Mouse (Mus musculus) adrenal gland (tissue): ENCODE measurements around the gene 1700001O22Rik.

Source experiments
- intact Hi-C: fragments of 180-260 bp; cut with DNase I; formaldehyde crosslinking; loops from one replicate; pipeline ENCODE4 v1.15.1; 2025

The 1700001O22Rik gene

DNA sequence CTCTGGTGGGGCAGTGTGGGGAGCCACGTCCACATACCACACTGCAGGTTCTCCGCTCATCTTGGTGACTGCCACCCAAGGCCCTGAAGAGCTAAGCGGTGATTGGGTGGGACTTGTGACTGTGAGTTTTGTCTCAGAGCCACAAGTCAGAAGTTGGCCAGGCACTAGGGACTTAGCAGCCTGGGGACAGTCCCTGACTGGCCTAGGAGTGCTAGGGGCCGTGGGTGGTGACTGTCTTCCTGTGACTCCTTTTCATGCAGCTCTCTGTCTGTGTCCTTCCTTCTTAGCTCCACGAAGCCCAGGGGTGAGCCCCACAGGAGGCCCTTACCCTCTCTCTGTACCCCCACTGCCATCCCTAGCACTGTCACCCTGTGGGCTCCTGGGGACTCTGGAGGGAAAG is 16.4 kb upstream of the 1700001O22Rik start:
- intact Hi-C loops = no loop called here

- intact Hi-C loops = no loop called here
Observed at GRCm38 (mm10) chr2:30816383-30816782, 12.9 kb upstream of the 1700001O22Rik start.

GRCm38 (mm10) chr2:30810573-30810972 is 7.1 kb upstream of the 1700001O22Rik start:
- intact Hi-C loops = no loop called here

GRCm38 (mm10) chr2:30809503-30809902 is 6.0 kb upstream of the 1700001O22Rik start:
- intact Hi-C loops = no loop called here

DNA sequence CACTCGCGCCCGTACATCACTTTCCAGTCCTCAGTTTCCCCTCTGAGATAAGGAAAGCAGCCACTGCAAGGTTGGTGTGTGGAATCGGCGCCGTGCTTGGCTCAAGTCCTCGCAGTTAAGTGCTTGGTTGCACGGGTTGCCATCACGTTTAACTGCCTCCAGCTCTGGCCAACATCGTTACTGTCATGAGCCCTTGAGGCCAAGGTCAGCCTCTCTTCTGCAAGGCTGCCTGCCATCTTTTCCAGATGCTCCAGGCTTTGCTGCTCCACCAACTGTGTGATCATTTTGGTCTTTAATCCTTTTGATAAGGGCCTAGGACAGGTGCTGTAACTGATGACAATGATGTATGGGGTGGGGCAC is 4.8 kb upstream of the 1700001O22Rik start:
- intact Hi-C loops = no loop called here

- intact Hi-C loops = no loop called here
Observed at GRCm38 (mm10) chr2:30807648-30808295, 4.3 kb upstream of the 1700001O22Rik start, which contains the start of gene Ntmt1. Gene Ntmt1, plus strand, starts transcription at chr2:30807826.

DNA sequence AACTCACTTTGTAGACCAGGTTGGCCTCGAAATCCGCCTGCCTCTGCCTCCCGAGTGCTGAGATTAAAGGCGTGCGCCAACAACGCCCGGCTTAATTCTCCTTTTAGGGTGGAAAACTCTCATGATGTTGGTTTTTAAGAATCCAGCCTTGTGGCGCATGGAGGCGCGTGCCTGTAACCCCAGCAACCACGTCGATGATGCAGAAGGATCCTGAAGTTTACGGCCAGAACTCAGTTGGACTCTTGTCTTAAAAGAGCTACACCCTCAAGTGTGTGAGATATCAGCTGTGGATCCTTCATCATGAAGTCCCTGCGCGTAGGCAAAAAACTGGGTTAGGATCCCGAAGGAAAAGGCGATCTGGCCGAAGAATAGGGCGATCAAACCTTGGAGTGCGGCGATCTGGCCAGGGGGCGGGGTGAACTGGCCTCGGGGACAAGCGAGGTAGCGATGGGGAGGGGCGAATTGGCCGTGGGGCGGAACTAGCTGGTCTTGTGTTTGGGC is 3.7 kb upstream of the 1700001O22Rik start:
- intact Hi-C loops = no loop called here

- intact Hi-C loops = no loop called here
Observed at GRCm38 (mm10) chr2:30805983-30806382, 2.5 kb upstream of the 1700001O22Rik start.

DNA sequence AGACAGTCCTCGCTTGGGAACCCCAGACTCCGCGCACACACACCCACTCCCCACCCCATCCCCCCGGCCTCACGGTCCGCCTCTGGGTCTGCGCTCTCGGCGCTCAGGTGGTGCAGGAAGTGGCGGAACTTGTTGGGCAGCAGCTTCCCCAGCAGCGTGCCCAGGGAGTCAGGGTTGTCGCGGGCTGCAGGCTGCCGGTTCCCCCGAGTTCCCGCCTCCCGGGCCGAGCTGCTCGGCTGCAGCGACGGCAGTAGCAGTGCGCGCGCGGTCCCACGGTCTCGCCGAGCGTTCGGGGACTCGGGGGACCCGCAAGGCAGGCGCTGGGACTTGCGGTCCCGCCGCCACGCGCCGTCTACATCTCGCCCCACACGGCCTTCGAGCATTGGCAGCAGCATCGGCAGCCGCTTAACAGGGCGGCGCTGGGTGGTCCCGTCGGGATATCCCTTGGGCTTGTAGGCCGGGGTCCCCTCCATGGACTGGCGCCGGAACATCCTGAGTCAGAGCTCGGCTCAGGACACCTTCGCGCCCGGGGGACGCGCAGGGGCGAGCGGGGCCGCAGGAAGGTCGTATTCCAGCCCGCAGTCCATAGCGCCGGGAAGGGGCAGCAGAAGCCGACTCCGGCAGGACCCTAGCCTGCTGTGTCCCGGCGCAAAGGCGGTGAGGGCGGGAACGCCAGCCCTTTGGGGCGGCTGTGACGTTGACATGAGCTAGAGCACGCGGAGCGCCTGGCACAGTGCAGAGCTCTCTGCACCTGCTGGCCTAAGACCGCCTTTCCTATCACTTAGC is 2.2 kb downstream of the 1700001O22Rik start:
- intact Hi-C loops = loop anchor here (5.0 kb wide), 1 partner anchor 131 kb away; no protein-coding TSS in a partner anchor

- intact Hi-C loops = loop anchor here (5.0 kb wide), 1 partner anchor 132 kb away; no protein-coding TSS in a partner anchor
Observed at GRCm38 (mm10) chr2:30800671-30801066, 2.8 kb downstream of the 1700001O22Rik start.

DNA sequence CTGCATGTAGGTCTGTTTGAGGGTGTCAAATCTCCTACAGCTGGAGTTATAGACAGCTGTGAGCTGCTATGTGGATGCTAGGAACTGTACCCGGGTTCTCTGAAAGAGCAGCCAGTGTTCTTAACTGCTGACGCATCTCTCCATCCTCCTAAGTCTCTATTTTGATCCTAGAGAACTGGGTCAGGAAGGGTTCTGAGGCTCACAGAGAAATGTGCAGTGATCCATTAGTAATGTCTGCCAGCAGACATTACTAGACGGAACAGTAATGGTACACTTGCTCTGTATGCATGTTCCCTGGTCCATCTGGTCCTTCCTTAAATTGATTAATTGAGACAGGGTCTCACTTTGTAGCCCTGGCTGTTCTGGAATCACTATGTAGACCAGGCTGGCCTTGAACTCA is 4.0 kb downstream of the 1700001O22Rik start:
- intact Hi-C loops = no loop called here

DNA sequence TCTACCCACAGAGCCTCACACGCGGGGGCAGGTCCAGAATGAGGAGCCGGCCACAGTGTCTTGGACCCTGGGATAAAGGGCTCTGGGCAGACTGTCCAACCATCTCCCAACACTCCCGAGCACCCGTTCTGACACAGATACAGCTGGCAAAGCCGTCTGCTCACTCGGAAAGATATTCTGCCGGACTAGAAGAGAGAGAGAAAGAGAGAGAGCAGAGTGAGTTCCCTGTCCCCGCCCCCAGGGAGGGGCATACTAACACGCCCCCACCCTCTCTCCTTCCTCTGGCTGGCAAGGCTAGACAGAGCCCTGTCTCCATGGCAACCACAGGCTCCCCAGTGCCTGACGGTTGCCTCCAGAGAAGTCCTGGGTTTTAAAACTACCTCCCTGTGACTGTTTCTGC is 7.1 kb downstream of the 1700001O22Rik start:
- intact Hi-C loops = no loop called here

- intact Hi-C loops = loop anchor here (2.0 kb wide), 2 partner anchors 77 to 359 kb away; no protein-coding TSS in a partner anchor
Observed at GRCm38 (mm10) chr2:30795889-30796275, 7.6 kb downstream of the 1700001O22Rik start.

DNA sequence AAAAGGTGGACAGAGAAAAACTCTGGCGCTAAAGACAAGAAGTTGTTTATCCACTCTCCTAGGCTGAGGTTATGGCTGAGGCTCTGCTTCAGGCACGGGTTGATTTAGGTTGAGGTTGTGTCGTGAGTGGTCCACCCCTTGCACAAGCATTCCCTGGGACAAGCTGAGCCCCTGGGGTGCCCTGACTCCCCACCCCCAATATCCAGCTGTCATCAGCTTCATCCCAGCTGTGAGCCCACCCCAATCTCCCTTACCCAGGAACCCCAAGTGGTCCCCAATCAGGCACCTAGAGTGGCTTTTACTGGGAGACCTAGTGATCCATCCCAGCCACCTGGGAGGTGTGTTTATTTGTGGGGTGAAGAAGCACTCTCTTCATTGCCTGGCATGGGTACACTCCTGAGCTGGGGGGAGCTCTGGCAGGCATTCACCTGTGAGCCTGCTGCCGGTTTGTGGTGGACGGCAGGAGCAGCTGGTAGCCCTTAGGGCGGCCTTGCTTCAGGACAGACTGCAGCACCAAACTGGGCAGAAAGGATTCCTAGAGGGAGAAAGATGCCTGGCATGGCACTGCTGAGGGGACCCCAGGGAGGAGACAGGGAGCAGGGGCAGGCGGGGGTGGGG is 8.1 kb downstream of the 1700001O22Rik start:
- intact Hi-C loops = loop anchor here (2.0 kb wide), 2 partner anchors 77 to 359 kb away; no protein-coding TSS in a partner anchor

- intact Hi-C loops = loop anchor here (2.0 to 5.0 kb wide), 4 partner anchors 76 to 358 kb away; partner anchors contain the start of gene Cstad
Observed at GRCm38 (mm10) chr2:30794179-30795108, 9.0 kb downstream of the 1700001O22Rik start.

- intact Hi-C loops = loop anchor here (5.0 kb wide), 2 partner anchors 195 to 325 kb away; partner anchors contain the start of gene Cstad
Observed at GRCm38 (mm10) chr2:30792061-30792460, 11.4 kb downstream of the 1700001O22Rik start.

DNA sequence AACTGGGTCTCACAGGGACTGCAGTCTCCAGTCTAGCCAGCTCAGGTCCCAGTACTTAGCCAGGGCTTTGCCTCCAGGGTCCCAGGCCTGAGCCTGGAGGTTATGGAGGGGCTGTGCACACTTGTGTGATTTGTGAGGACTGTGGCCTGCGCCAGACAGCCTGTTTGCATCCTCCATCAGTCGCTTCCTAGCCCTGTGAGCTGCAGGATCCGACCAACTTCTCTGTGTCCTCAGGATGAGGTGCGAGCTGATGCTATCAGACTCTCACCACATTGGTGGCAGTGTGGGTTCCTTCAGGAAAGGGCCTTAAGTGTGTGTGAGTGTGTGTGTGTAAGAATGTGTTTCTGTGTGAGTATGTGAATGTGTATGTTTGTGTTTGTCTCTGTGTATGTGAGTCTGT is 16.0 kb downstream of the 1700001O22Rik start:
- intact Hi-C loops = no loop called here

DNA sequence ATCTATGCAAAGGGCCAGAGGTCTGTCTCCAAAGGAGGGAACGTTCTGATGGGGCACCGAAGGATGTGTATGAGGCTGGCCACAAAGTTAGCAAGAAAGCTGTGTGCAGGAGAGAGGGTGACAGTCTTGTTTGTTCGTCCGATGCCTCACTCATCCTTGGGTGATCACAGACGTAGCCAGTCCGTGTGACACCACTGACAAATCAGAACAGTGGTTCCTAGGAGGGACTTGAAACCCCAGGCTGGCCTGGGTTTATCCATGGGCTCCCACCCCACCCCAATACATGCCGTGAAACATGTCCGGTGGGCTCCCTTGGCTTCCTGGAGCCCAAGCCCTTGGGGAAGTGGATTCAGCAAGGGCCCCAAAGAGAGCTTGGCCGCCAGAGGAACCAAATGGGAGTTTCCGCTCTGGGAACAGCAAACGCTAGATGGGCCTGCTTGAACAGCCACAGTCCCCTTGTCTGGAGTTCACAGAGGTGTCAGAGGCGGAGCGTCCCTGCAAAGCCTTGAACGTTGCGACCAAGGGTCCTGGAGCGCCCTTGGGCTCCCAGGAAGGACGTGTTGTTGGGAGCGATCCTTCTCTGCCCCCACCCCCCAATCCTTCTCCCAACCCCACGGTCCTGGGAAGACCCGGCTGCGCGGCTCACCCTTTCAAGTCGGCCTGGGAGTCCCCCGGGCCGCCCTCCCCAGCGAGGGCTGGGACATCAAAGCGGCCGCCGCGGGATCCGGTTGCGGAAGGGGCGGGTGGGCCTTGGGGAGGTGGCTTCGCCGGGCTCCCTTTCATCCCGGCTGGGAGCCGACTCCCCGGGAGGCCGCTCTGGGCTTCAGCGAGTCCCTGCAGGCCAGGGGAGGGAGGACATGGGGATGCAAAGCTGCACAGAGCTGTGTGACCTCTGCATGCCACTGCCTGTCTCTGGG is 19.1 kb downstream of the 1700001O22Rik start:
- intact Hi-C loops = no loop called here

GRCm38 (mm10) chr2:30783346-30783745 is 20.1 kb downstream of the 1700001O22Rik start:
- intact Hi-C loops = no loop called here
